Mouse (Mus musculus) retina, embryonic 14.5 days (tissue): ENCODE measurements around the gene Rimbp2.
A peak's percentile ranks its signal among the peaks of the same experiment; 100 is the strongest.

ENCODE experiments used
- DNase-seq: peaks from one replicate; pipeline ENCODE4 v3.0.0-alpha.2; 2015; ENCODE audit warnings: low spot score

Rimbp2 gene

GRCm38 (mm10) chr5:128932776-128933175 lies 20.5 kb downstream of the Rimbp2 start:
- DNase-seq = peak; percentile 42

GRCm38 (mm10) chr5:128925073-128925472 lies 28.2 kb downstream of the Rimbp2 start:
- DNase-seq = no peak

- no peak for DNase-seq
Observed at GRCm38 (mm10) chr5:128920112-128920511, 33.2 kb downstream of the Rimbp2 start.

- peak; percentile 83 for DNase-seq
Observed at GRCm38 (mm10) chr5:128917116-128917959, 35.9 kb downstream of the Rimbp2 start.

DNA sequence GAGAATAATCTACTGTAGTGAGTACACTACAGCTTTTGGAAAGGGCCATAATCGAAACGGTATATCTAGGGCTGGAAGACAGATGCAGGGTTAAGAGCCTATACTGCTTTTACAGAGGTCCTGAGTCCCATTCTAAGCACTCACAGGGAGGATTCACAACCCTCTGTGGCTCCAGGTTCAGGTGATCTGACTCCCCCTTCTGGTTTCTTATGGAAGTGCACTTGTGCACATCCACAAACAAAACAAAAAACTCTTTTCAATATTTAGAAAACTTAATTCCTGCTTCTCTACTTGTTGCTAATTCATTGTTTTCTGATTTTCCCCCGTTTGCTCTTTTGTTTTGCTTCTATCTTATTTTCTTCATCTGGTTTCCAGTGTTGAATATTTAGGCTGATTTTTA lies 39.5 kb downstream of the Rimbp2 start:
- DNase-seq = no peak

GRCm38 (mm10) chr5:128912374-128912773 lies 40.9 kb downstream of the Rimbp2 start:
- no peak for DNase-seq

DNA sequence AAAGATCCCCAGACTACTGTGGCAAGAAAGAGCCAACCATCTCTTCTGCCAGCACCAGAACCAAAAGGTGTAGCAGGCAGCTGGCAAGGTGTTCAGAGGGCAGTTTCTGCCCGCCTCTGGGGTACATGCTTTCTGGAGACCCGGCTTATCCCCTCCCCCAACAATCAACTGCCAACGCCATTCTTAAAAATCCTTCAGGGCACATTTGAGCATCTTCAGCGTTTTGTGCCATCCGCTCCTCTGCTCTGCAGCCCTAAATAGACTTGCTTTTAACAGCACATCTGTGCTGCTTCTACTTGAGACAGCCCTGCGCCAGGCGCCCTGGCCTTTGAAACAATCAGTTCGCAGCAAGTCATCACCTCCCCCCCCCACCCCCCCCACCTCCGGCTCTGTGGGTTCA lies 41.7 kb downstream of the Rimbp2 start:
- no peak for DNase-seq

- DNase-seq = peak; percentile 45
Observed at GRCm38 (mm10) chr5:128904113-128904512, 49.2 kb downstream of the Rimbp2 start.

GRCm38 (mm10) chr5:128903120-128903519 lies 50.2 kb downstream of the Rimbp2 start:
- DNase-seq = peak; percentile 34

GRCm38 (mm10) chr5:128899971-128900370 lies 53.3 kb downstream of the Rimbp2 start:
- peak; percentile 35 for DNase-seq

DNA sequence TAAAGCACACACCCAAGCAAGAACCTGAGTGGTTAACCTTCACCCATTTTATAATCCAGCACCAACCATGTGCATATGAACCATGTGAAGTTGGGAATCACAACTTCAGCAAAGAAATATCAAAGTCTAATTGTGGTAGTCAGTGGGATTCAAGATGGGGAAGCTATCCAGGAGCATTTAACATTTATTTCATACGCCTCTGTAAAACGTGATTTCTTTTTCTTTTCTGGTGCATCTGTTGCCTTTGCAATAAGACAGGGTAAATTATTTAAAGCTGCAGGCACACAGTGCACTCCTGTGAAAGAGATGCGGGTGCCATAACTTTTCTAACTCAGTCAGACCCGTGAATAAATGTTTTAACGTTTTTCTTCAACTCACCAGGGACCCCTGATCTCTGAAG lies 58.4 kb downstream of the Rimbp2 start:
- no peak for DNase-seq

DNA sequence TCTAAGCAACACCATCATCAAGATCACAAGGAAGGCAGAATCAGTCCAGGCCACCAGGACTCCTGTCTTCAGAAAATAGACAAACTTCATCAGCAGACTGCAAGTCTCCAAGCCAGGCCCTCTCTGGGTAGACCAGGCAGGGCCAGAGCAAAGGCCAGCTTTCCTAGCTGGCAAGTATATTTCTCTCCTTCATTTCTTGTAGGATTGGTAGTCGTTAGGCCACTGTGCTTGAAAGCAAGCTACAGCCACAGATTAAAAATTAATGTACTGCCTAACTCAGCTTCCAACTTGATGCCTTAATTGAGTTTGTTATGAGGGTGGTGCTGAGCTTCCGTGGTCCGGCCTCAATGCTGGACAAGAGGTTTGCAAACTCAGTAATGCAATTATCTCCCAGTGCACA lies 65.7 kb downstream of the Rimbp2 start:
- DNase-seq = no peak

DNA sequence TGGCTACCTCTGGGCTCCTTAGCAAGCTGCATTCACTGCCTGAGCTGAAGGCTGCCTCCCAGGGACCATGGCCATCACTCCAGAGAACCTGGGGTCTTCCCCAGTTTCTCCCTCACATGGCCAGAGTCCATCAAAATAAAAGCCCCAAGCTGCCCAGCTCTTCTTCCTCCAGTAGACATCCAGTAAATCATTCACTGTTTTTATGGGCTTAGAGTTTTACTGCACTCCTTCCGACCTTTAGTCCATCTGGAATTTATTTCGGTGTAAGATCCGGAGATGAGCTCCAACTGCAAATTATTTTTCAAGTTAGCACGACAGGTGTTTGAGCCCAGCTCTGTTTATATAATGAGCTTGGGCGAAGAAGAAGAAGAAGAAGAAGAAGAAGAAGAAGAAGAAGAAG lies 69.0 kb downstream of the Rimbp2 start:
- no peak for DNase-seq

DNA sequence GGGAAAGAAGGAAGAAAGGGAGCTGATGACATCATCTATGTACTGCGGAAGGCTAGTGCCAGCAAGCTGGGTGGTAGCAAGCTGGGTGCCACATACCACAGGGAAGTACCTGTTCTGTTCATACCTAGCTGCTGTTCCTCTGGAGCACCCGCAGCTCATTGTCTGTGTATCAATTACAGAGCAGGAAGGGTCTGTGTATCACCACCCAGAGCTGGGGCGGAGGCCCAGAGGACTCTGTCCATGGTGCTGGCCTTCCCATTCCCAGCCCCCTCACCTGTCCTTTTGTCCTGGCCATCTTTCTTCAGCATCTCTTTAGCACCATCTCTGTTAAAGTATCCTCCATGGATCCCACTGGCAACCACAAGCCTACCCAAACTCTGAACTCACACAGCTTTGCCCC lies 74.2 kb downstream of the Rimbp2 start:
- DNase-seq = no peak

DNA sequence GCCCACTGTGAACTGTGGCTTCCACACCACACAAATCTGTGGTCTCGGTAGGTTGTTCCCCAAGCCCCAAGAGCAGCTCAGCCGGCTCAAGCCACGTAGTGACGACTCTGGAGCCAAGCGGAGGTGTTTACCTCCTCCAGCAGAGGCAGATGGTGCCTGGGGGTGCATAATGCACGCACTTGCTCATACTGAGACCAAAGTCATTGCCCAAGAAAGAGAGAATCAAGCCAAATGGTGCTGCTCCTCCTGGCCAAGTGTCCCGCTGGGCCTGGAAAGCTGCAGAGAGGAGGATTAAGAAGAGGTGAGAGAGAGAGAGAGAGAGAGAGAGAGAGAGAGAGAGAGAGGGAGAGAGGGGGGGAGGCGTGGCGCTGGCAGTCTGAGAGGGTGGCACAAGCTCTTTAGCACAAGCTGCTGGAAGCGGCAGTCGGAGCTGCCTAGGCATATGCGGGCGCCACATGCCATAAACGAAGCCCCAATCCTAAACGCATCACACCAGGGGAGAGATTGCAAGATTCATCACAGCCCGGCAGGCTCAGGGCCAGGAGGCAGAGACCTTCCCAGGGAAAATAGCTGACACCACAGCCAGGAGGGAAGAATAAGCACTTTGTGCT lies 75.8 kb downstream of the Rimbp2 start:
- no peak for DNase-seq

DNA sequence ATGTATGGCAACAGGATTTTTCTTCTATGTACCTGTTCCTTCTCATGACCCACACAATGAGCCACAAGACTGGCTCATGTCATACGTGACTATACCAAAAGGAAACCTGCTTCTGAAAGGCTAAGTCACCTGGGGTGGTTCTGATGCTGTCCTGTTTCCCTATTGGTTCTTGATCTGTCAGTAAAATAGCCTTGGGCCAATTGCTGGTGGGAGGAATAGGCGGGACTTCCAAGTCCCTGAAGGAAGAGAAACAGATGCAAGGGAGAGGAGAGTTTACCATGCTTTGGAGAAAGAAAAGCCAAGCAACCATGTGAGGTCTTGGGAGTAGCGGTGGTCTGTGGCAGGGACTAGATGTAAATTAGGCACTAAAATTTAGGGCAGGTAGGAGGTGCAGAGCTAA lies 81.6 kb downstream of the Rimbp2 start:
- no peak for DNase-seq

DNA sequence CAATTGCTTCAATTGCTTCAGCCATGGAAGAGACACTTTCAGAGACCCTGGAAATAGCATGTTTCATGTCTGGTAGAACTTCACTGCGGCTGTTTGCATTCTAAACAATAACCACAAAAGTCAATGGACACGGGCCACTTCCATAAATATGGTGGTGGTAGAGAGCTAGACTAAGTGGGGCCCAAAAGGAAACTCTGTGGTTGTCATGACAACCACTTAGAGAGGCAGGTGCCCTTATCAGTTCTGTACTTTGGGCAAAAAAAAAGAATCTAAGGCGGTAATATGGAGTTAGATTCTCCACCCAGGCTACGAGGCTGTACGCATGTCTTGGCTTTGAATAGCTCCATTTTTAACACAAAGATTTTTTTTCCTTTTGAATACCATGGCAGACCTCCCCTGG lies 86.5 kb downstream of the Rimbp2 start:
- DNase-seq = no peak

DNA sequence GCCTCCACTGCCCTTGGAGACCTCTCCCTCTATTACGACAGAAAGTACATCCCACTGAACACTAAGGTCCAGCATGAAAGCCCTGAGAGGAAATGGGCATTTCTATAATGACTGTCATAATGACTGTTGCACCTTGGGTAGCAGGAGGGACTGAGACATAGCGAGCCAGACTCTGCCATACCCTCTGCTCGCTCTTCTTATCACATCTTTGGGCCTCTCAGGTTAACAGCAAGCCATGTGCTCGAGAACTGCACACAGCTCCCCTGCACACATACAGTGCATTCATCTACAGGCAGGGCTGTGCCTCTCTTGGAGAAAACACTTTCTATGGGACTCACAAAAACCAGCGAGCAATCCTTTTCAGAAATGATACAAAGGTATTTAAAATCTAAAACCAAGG lies 87.0 kb downstream of the Rimbp2 start:
- DNase-seq = no peak

- DNase-seq = no peak
Observed at GRCm38 (mm10) chr5:128863497-128863896, 89.8 kb downstream of the Rimbp2 start.

- no peak for DNase-seq
Observed at GRCm38 (mm10) chr5:128860907-128861306, 92.4 kb downstream of the Rimbp2 start.

DNA sequence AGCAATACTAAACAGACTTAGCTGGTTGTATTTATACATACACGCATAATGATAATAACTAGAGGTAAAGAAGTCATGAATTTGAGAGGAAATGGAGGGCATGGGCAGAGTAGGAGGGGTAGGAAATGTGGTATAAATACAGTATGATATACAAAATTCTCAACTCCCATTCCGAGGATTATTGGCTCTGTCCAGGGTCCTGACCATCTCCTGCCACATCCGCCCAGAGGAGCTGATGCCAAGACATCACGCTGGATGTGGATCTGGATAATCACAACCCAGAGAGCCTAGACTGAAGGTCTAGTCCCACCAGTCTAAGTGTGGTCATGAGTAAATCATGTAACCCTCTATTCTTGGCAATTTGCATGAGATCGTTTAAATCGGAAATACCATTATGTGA lies 100.5 kb downstream of the Rimbp2 start:
- peak; percentile 38 for DNase-seq

- DNase-seq = no peak
Observed at GRCm38 (mm10) chr5:128847806-128848205, 105.5 kb downstream of the Rimbp2 start.

- no peak for DNase-seq
Observed at GRCm38 (mm10) chr5:128846433-128847040, 106.7 kb downstream of the Rimbp2 start.
